ENCODE assay signal across 9 mouse cellular contexts in genomic region chr4:115134296-115134630, GRCm38 (mm10). TPM values are rescaled to one million over a fixed set of nuclear protein-coding genes. Genes with fewer than 3 reads are reported as not detected.
DNase-seq lines count a peak whose midpoint lies in the region; ATAC-seq and TF ChIP-seq lines count a peak whose summit lies in the region.
"Had no signal": no experiment of that assay in that cellular context is flagged by ENCODE, and none has a peak within 500 bp of the region (broad histone marks: within the 10 kb centered on the region; RNA-seq: fewer than 3 reads in every experiment).

No protein-coding gene starts in this region.

- peak overlapping the region; percentile 65 for H3K9ac ChIP-seq in forebrain, embryonic 13.5 days
- peak overlapping the region; percentile 70 for H3K9ac ChIP-seq in midbrain, embryonic 14.5 days (replicated peaks; ENCODE audit: low read length)

- H3K4me1 ChIP-seq in cortical plate, adult 2 months (ENCODE audit: control insufficient read depth, insufficient read depth, low read length): no peaks in the 10 kb centered on the region
- H3K4me1 ChIP-seq in forebrain, embryonic 13.5 days: peaks cover 9% of the 10 kb centered on the region; the same call in 1 of the 2 replicates
- 0 out of 2 replicates have a peak, but pooled peaks cover 4% of the 10 kb centered on the region for H3K4me1 ChIP-seq in midbrain, embryonic 14.5 days (ENCODE audit: control insufficient read depth, insufficient read depth, low read length)

- peak; percentile 13 to 25 for DNase-seq in layer of hippocampus, postnatal 10 days (ENCODE audit: low spot score in 2 of 2)
- no peak for DNase-seq in layer of hippocampus, adult 8-10 months (ENCODE audit: low spot score in 2 of 2)
- no peak for DNase-seq in midbrain, embryonic 14.5 days
- no peak for DNase-seq in natural killer cell, adult 2 months (ENCODE audit: low spot score in 2 of 2)
- DNase-seq in lung, postnatal 4 days: no peak
- DNase-seq: kidney, adult 11 months had no signal

- peak overlapping the region; percentile 84 for H3K4me2 ChIP-seq in forebrain, embryonic 13.5 days
- peak overlapping the region; percentile 76 for H3K4me2 ChIP-seq in midbrain, embryonic 14.5 days (ENCODE audit: low read length)

- no peak for TF ChIP-seq CTCF in cortical plate, adult 2 months (IDR thresholded peaks at IDR 0.05; ENCODE audit: extremely low read depth, insufficient read depth, low read length)

- no peaks in the 10 kb centered on the region for H3K36me3 ChIP-seq in forebrain, embryonic 13.5 days (ENCODE audit: poor library complexity, severe bottlenecking)
- no peaks in the 10 kb centered on the region for H3K36me3 ChIP-seq in midbrain, embryonic 14.5 days (ENCODE audit: control insufficient read depth, insufficient read depth, low read length)

- peak overlapping the region; percentile 94; the same call in 1 of the 2 replicates for H3K27ac ChIP-seq in cortical plate, adult 2 months (ENCODE audit: insufficient read depth, low read length)
- H3K27ac ChIP-seq in forebrain, embryonic 13.5 days: no peak overlapping the region
- H3K27ac ChIP-seq in midbrain, embryonic 14.5 days (replicated peaks; ENCODE audit: low read depth, low read length): peak overlapping the region; percentile 76

- peaks cover 14% of the 10 kb centered on the region; the same call in 1 of the 2 replicates for H3K27me3 ChIP-seq in forebrain, embryonic 13.5 days
- no peaks in the 10 kb centered on the region for H3K27me3 ChIP-seq in midbrain, embryonic 14.5 days (ENCODE audit: control insufficient read depth, insufficient read depth, low read length)

- no peak for TF ChIP-seq POLR2A in cortical plate, adult 2 months (IDR thresholded peaks at IDR 0.05; ENCODE audit: extremely low read depth, insufficient read depth, low read length)

- 12% methylated on average over 7 of the region's 7 CpGs for WGBS in forebrain, embryonic 13.5 days
- 11% methylated on average over 7 of the region's 7 CpGs for WGBS in midbrain, embryonic 14.5 days

- H3K4me3 ChIP-seq in cortical plate, adult 2 months (ENCODE audit: insufficient read depth, low read length): peak overlapping the region; percentile 53
- peak overlapping the region; percentile 46 for H3K4me3 ChIP-seq in forebrain, embryonic 13.5 days
- peak overlapping the region; percentile 46 for H3K4me3 ChIP-seq in midbrain, embryonic 14.5 days (replicated peaks; ENCODE audit: low read depth, low read length)

- no peaks in the 10 kb centered on the region for H3K9me3 ChIP-seq in forebrain, embryonic 13.5 days (replicated peaks)
- no peaks in the 10 kb centered on the region for H3K9me3 ChIP-seq in midbrain, embryonic 14.5 days (ENCODE audit: control insufficient read depth, low read length)

- ATAC-seq in forebrain, embryonic 13.5 days: no peak
- ATAC-seq in midbrain, embryonic 14.5 days (ENCODE audit: low FRiP score, low TSS enrichment): no peak

RNA-seq across cellular contexts. Expression of gene Cyp4x1, which starts 0.2 kb away (rescaled TPM):
- 10 to 100 TPM; 12.0 to 13.2 TPM for total RNA-seq in layer of hippocampus, postnatal 10 days (2021)
- total RNA-seq in layer of hippocampus, adult 8-10 months (2022): 1 to 10 TPM; 8.1 to 8.9 (median 8.5) TPM
- 10.0 and 11.3 TPM in 2 replicates for polyA plus RNA-seq in cortical plate, adult 2 months (2012; rRNA removed)
- 1.4 and 2.1 TPM in 2 replicates for polyA plus RNA-seq in forebrain, embryonic 13.5 days (2015; fragmentation: Nextera tagmentation; extraction: Ambion mirVana)
- 7.0 and 10.8 TPM in 2 replicates for polyA plus RNA-seq in midbrain, embryonic 14.5 days (2014; fragmentation: Nextera tagmentation; extraction: Ambion mirVana)
- polyA plus RNA-seq: testis, adult 2 months had no signal

RNA-seq across cellular contexts. Expression of gene Pdzk1ip1, which starts 45.8 kb away (rescaled TPM):
- total RNA-seq in layer of hippocampus, postnatal 10 days (2021): under 1 TPM; 0.42 to 0.57 TPM
- total RNA-seq in layer of hippocampus, adult 8-10 months (2022): 1 to 10 TPM in 1 of 4 experiments, under 1 TPM in 3; 0.54 to 1.5 (median 0.74) TPM
- 1.1 and 1.2 TPM in 2 replicates for polyA plus RNA-seq in cortical plate, adult 2 months (2012; rRNA removed)
- polyA plus RNA-seq in forebrain, embryonic 13.5 days (2015; fragmentation: Nextera tagmentation; extraction: Ambion mirVana): 3.7 and 4.4 TPM in 2 replicates
- polyA plus RNA-seq in midbrain, embryonic 14.5 days (2014; fragmentation: Nextera tagmentation; extraction: Ambion mirVana): 2.0 and 4.5 TPM in 2 replicates

Comparison
In these comparisons a context has a peak if more than half of its experiments do, and no peak if none do; other contexts are left out.
1. DNase-seq: peak in layer of hippocampus, postnatal 10 days (2 of 2); none in layer of hippocampus, adult 8-10 months (0 of 2), midbrain, embryonic 14.5 days (single experiment), natural killer cell, adult 2 months (0 of 2) and lung, postnatal 4 days (0 of 2).
2. Peak in every context shown above with its lines, with median percentiles within 50 percentile points of each other: H3K4me3 ChIP-seq.